Mouse (Mus musculus) CH12.LX (cell line): ENCODE results near the gene Robo1. TPM values are rescaled to one million over a fixed set of nuclear protein-coding genes. Genes with fewer than 3 reads are reported as not detected.

Experiments used
- DNase-seq: peaks from one replicate; pipeline ENCODE4 v3.0.0-alpha.2; 2013; ENCODE audit errors: extremely low read depth
- H3K27ac ChIP-seq: 2 replicates; pipeline ENCODE4 v1.5.1; 2012; ENCODE audit warnings: low read depth, mild to moderate bottlenecking, control low read depth, moderate library complexity; ENCODE audit not compliant: insufficient read depth
- H3K27me3 ChIP-seq: replicated peaks from 2 replicates; pipeline ENCODE3; 2012; ENCODE audit warnings: inconsistent platforms
- H3K36me3 ChIP-seq, 2 experiments: replicated peaks in 1 of 2; 2 replicates each; pipeline versions ENCODE3 to v1.6.1; 2012; ENCODE audit warnings: inconsistent platforms in 1 of 2, low read length in 1 of 2, mild to moderate bottlenecking in 1 of 2, mixed read lengths in 1 of 2, moderate library complexity in 1 of 2; ENCODE audit not compliant: control insufficient read depth in 1 of 2, insufficient read depth in 1 of 2
- H3K4me1 ChIP-seq, 2 experiments: 2 replicates each; pipeline ENCODE4 v1.6.1; 2012; ENCODE audit warnings: inconsistent platforms in 1 of 2, moderate library complexity in 1 of 2; ENCODE audit not compliant: insufficient read depth in 2 of 2, control insufficient read depth in 1 of 2
- H3K4me2 ChIP-seq: 2 replicates; pipeline ENCODE4 v1.6.1; 2012; ENCODE audit warnings: low read depth, mild to moderate bottlenecking, control low read depth; ENCODE audit not compliant: poor library complexity, insufficient read depth, severe bottlenecking
- H3K4me3 ChIP-seq, 3 experiments: fragments of 150-350 bp in 1 of 3; sonication (generic) in 1 of 3; replicated peaks in 1 of 3; 2 replicates each; pipeline versions ENCODE3 to v1.5.1; 2011 to 2012; ENCODE audit warnings: low read depth in 2 of 3, low read length in 2 of 3, mild to moderate bottlenecking in 2 of 3, moderate library complexity in 2 of 3, control low read depth in 1 of 3, improper control_type of control experiment in 1 of 3, inconsistent platforms in 1 of 3, mixed read lengths in 1 of 3; ENCODE audit not compliant: poor library complexity in 1 of 3
- H3K79me2 ChIP-seq: replicated peaks from 2 replicates; pipeline ENCODE4 v1.6.1; 2012; ENCODE audit warnings: mild to moderate bottlenecking, moderate library complexity; ENCODE audit not compliant: control insufficient read depth, poor library complexity, insufficient read depth, severe bottlenecking; ENCODE audit errors: extremely low read depth
- H3K9ac ChIP-seq: 2 replicates; pipeline ENCODE4 v1.6.1; 2012; ENCODE audit warnings: low read depth, mild to moderate bottlenecking, control low read depth, moderate library complexity; ENCODE audit not compliant: insufficient read depth
- H3K9me3 ChIP-seq: replicated peaks from 2 replicates; pipeline ENCODE3; 2012; ENCODE audit warnings: low read length, inconsistent platforms, mixed read lengths
- CHD2 ChIP-seq: IDR thresholded peaks from 2 replicates; pipeline ENCODE4 v1.6.1; 2011; ENCODE audit warnings: low read length, improper control_type of control experiment
- ELF1 ChIP-seq: IDR thresholded peaks from 2 replicates; pipeline ENCODE4 v1.6.1; 2014; ENCODE audit warnings: low read depth, mild to moderate bottlenecking, inconsistent platforms, low read length, improper control_type of control experiment
- EP300 ChIP-seq: IDR thresholded peaks from 2 replicates; pipeline ENCODE4 v1.6.1; 2011; ENCODE audit warnings: low read length, improper control_type of control experiment
- GABPA ChIP-seq: IDR thresholded peaks from 2 replicates; pipeline ENCODE4 v1.6.1; 2012; ENCODE audit warnings: low read depth, low read length, improper control_type of control experiment, inconsistent platforms; ENCODE audit not compliant: insufficient replicate concordance
- HCFC1 ChIP-seq: IDR thresholded peaks from 2 replicates; pipeline ENCODE4 v1.6.1; 2012; ENCODE audit warnings: low read depth, mild to moderate bottlenecking, inconsistent platforms, low read length, improper control_type of control experiment
- IRF4 ChIP-seq: IDR thresholded peaks from 2 replicates; pipeline ENCODE4 v1.6.1; 2014; ENCODE audit warnings: low read depth, mild to moderate bottlenecking, inconsistent platforms, low read length, improper control_type of control experiment
- JUND ChIP-seq: conservative IDR thresholded peaks from 2 replicates; pipeline ENCODE4 v1.6.1; 2011; ENCODE audit warnings: low read depth, low read length, improper control_type of control experiment
- KAT2A ChIP-seq: IDR thresholded peaks from 2 replicates; pipeline ENCODE4 v1.6.1; 2012; ENCODE audit warnings: low read length, improper control_type of control experiment, inconsistent platforms; ENCODE audit not compliant: insufficient replicate concordance
- MAZ ChIP-seq: IDR thresholded peaks from 2 replicates; pipeline ENCODE4 v1.6.1; 2012; ENCODE audit warnings: low read depth, mild to moderate bottlenecking, inconsistent platforms, low read length, improper control_type of control experiment, moderate library complexity
- MEF2A ChIP-seq: IDR thresholded peaks from 2 replicates; pipeline ENCODE4 v1.6.1; 2014; ENCODE audit warnings: low read depth, mild to moderate bottlenecking, inconsistent platforms, low read length, improper control_type of control experiment, borderline replicate concordance
- MYC ChIP-seq: IDR thresholded peaks from 2 replicates; pipeline ENCODE4 v1.6.1; 2011; ENCODE audit warnings: low read depth, mild to moderate bottlenecking, improper control_type of control experiment, low read length
- NELFE ChIP-seq: IDR thresholded peaks from 2 replicates; pipeline ENCODE4 v1.6.1; 2011; ENCODE audit warnings: low read depth, low read length, improper control_type of control experiment
- POLR2AphosphoS2 ChIP-seq: IDR thresholded peaks from 2 replicates; pipeline ENCODE4 v1.6.1; 2011; ENCODE audit warnings: low read depth, low read length, improper control_type of control experiment
- RCOR1 ChIP-seq: conservative IDR thresholded peaks from 2 replicates; pipeline ENCODE4 v1.6.1; 2012; ENCODE audit warnings: low read depth, mild to moderate bottlenecking, inconsistent platforms, low read length, improper control_type of control experiment
- SIN3A ChIP-seq: IDR thresholded peaks from 2 replicates; pipeline ENCODE4 v1.6.1; 2012; ENCODE audit warnings: low read length, improper control_type of control experiment, inconsistent platforms
- SMC3 ChIP-seq: IDR thresholded peaks from 2 replicates; pipeline ENCODE4 v1.6.1; 2011; ENCODE audit warnings: low read depth, low read length, improper control_type of control experiment
- TBP ChIP-seq: conservative IDR thresholded peaks from 2 replicates; pipeline ENCODE4 v1.6.1; 2011; ENCODE audit warnings: low read depth, low read length, improper control_type of control experiment
- TCF12 ChIP-seq: IDR thresholded peaks from 2 replicates; pipeline ENCODE4 v1.6.1; 2014; ENCODE audit warnings: low read depth, mild to moderate bottlenecking, inconsistent platforms, low read length, improper control_type of control experiment
- USF1 ChIP-seq: IDR thresholded peaks from 2 replicates; pipeline ENCODE4 v1.6.1; 2014; ENCODE audit warnings: low read depth, mild to moderate bottlenecking, inconsistent platforms, low read length, improper control_type of control experiment
- USF2 ChIP-seq: conservative IDR thresholded peaks from 2 replicates; pipeline ENCODE4 v1.6.1; 2011; ENCODE audit warnings: low read depth, low read length, improper control_type of control experiment
- ZMIZ1 ChIP-seq: IDR thresholded peaks from 2 replicates; pipeline ENCODE4 v1.6.1; 2012; ENCODE audit warnings: low read depth, mild to moderate bottlenecking, inconsistent platforms, low read length, improper control_type of control experiment
- dilution Hi-C: fragments of 300-500 bp; cut with MboI; formaldehyde crosslinking; loops from 2 replicates; pipeline ENCODE4 v1.14.3; 2020; ENCODE audit warnings: low sequenced_read_pairs; ENCODE audit not compliant: extremely low pct_unique_long_range_greater_than_20kb, extremely low pct_ligation_motif_present
- in situ Hi-C: fragments of 300-500 bp; cut with MboI; formaldehyde crosslinking; loops from 3 replicates; pipeline ENCODE4 v1.14.3; 2019; ENCODE audit warnings: low sequenced_read_pairs, low pct_ligation_motif_present, low pct_unique_long_range_greater_than_20kb, mixed read lengths
- polyA plus RNA-seq: library from polyadenylated mRNA; unstranded; fragments of >175 nt; gene quantifications from 2 replicates; pipeline ENCODE4 v1.2.1, GENCODE M21; 2012; ENCODE audit warnings: low read depth; ENCODE audit not compliant: insufficient read length
- total RNA-seq, 2 experiments: library from RNA; depleted of rRNA; stranded (reverse); fragments of 300-350 nt in 1 of 2; fragments of >200 nt in 1 of 2; gene quantifications; 2 replicates each; pipeline ENCODE4 v1.2.3; 2012 to 2014

Robo1 gene
- total RNA-seq (2012; rRNA removed) = not detected in 2 replicates
- total RNA-seq (2014; rRNA removed) = not detected in 2 replicates
- polyA plus RNA-seq = not detected in 2 replicates

DNA sequence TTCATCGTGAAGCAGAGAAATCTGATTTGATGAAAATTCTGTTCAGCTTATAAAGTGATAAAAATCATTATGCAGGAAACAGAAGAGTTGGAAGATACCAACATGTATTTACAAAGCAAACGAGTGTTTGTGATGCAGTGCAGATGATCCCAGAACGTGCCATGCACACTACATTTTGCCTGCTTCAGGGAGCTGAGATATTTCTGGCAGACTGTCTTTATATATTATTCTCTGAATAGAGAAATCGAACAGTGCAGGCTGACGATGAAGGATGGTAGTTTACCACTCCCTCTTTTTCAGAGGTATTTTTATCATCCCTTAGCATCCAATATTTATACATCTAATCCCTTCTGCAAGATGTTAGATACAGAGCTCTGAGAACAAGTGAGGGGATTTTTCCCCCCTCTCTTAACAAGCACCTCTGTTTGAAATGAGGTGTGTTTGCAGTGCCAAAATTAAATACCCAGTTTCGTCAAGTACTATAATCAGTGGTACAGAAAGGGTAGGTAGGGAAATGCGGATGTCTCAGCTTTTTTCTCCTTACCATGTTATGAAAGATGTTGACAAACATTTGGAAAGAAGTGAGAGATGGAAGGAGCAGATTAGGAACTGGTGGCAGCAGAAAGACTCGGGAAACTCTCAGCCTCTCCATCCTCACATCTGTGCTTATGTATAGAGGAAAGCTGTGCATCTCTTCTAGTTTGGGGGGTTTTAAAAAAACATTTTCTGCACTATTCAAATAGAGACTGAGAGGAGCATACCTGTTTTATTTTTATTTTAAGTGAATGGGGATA is at the start of gene Robo1:
TSS of gene Robo1 (plus strand) at position 770 of the 794 bp plus-strand sequence.
- H3K9ac ChIP-seq = no peak within 1 kb of the TSS
- H3K79me2 ChIP-seq = no peaks in the 10 kb centered on the region
- no peak within 1 kb of the TSS for H3K4me2 ChIP-seq
- H3K27ac ChIP-seq = no peak within 1 kb of the TSS
- no peaks in the 10 kb centered on the region for H3K27me3 ChIP-seq
- in situ Hi-C loops (no loop called here), dilution Hi-C loops (no loop called here)
- no peaks in the 10 kb centered on the region for H3K36me3 ChIP-seq
- peaks cover 53% of the 10 kb centered on the region for H3K9me3 ChIP-seq
- no peaks in the 10 kb centered on the region for H3K4me1 ChIP-seq
- H3K4me3 ChIP-seq = no peak within 1 kb of the TSS
- TF ChIP-seq USF2 (no peak), USF1 (no peak), MEF2A (no peak), MAZ (no peak), CHD2 (no peak), GABPA (no peak), EP300 (no peak), MYC (no peak), TCF12 (no peak), JUND (no peak), ELF1 (no peak), SIN3A (no peak), IRF4 (no peak), SMC3 (no peak)
- TF ChIP-seq, all 38 proteins: peak for 0
- no peak for DNase-seq

DNA sequence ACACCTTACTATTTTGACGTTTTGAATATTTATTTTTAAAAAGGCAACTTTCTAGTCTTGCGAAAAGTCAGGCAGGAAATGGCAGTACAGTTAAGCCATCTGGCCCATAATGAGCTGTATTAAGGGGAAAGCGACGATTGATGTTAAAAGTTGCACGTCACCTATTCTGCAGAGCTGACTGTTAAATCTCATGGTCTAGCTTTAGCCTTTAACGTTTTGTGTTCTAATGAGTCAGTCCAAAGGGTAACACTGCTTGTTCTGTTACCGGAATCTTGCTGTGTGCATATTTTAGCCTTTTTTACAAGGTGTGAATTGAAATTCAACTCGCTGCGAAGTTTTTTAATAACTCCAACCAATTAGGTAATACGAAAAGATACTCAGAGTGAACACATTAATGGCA is 40.3 kb upstream of the Robo1 start:
- no peaks in the 10 kb centered on the region for H3K4me1 ChIP-seq
- TF ChIP-seq KAT2A = no peak
- no peak for TF ChIP-seq NELFE
- TF ChIP-seq HCFC1 = no peak
- TF ChIP-seq POLR2AphosphoS2 = no peak
- no peak for TF ChIP-seq ZMIZ1
- no peak for TF ChIP-seq TBP
- TF ChIP-seq GABPA = no peak
- TF ChIP-seq IRF4 = no peak
- TF ChIP-seq USF2 = no peak
- TF ChIP-seq MYC = no peak
- no peak for TF ChIP-seq RCOR1
- peaks cover 43% of the 10 kb centered on the region for H3K9me3 ChIP-seq
- H3K4me3 ChIP-seq = no peak overlapping the region
- H3K79me2 ChIP-seq = no peaks in the 10 kb centered on the region
- no peak overlapping the region for H3K4me2 ChIP-seq
- H3K36me3 ChIP-seq = no peaks in the 10 kb centered on the region
- no peak overlapping the region for H3K9ac ChIP-seq
- H3K27ac ChIP-seq = no peak overlapping the region
- dilution Hi-C loops (no loop called here), in situ Hi-C loops (no loop called here)
- H3K27me3 ChIP-seq = no peaks in the 10 kb centered on the region
- no peak for DNase-seq
